Mouse (Mus musculus) forebrain, embryonic 10.5 days (tissue): Measurements from ENCODE around the gene Shisa3. TPM values are rescaled to one million over a fixed set of nuclear protein-coding genes. Genes with fewer than 3 reads are reported as not detected.

Experiments
- DNase-seq: peaks from one replicate; pipeline ENCODE4 v3.0.0-alpha.2; 2017; ENCODE audit warnings: low spot score; ENCODE audit errors: extremely low spot score
- H3K27ac ChIP-seq: fragments of 300-500 bp; sonication (generic); 2 replicates; pipeline ENCODE4 v1.5.1; 2016; ENCODE audit warnings: mild to moderate bottlenecking
- H3K27me3 ChIP-seq: fragments of 300-500 bp; sonication (generic); 2 replicates; pipeline ENCODE4 v1.6.1; 2016; ENCODE audit warnings: mild to moderate bottlenecking; ENCODE audit not compliant: poor library complexity, severe bottlenecking
- H3K36me3 ChIP-seq: fragments of 300-500 bp; sonication (generic); replicated peaks from 2 replicates; pipeline ENCODE4 v1.6.1; 2016; ENCODE audit warnings: mild to moderate bottlenecking, moderate library complexity
- H3K4me1 ChIP-seq: fragments of 300-500 bp; sonication (generic); 2 replicates; pipeline ENCODE4 v1.6.1; 2016
- H3K4me3 ChIP-seq: fragments of 300-500 bp; sonication (generic); 2 replicates; pipeline ENCODE4 v1.5.1; 2016; ENCODE audit warnings: mild to moderate bottlenecking, moderate library complexity
- H3K9me3 ChIP-seq: fragments of 300-500 bp; sonication (generic); 2 replicates; pipeline ENCODE4 v1.6.1; 2016; ENCODE audit warnings: mild to moderate bottlenecking, moderate library complexity
- WGBS: fragments of 180-500 bp; shearing (Covaris S2); methylation state at CpG from one replicate; pipeline ENCODE4 v1.1.7; 2016; 5-methylcytosine and 5-hydroxymethylcytosine counted together
- polyA plus RNA-seq: library from polyadenylated mRNA; unstranded; fragments of >200 nt; fragmentation: Nextera tagmentation; extraction: Ambion mirVana; gene quantifications from 2 replicates; pipeline ENCODE4 v1.2.1, GENCODE M21; 2016

The Shisa3 gene
- polyA plus RNA-seq, 1 experiment from 2014 or later = 1.1 TPM

- peak overlapping the region; percentile 60 for H3K4me3 ChIP-seq
- peak overlapping the region; percentile 76; the same call in 1 of the 2 replicates for H3K27ac ChIP-seq
- under 1% methylated on average over 66 of the region's 66 CpGs for WGBS
- no peaks in the 10 kb centered on the region for H3K36me3 ChIP-seq
- DNase-seq = peak; percentile 59
- peaks cover 100% of the 10 kb centered on the region for H3K27me3 ChIP-seq
- H3K9me3 ChIP-seq = no peaks in the 10 kb centered on the region
- peaks cover 29% of the 10 kb centered on the region for H3K4me1 ChIP-seq
These were observed 522 bp upstream of the Shisa3 start for GRCm38 (mm10) chr5:67606916-67607803.

GRCm38 (mm10) chr5:67608674-67609519, 1.2 kb downstream of the Shisa3 start:
- H3K36me3 ChIP-seq = no peaks in the 10 kb centered on the region
- peaks cover 29% of the 10 kb centered on the region for H3K4me1 ChIP-seq
- H3K27ac ChIP-seq = peak overlapping the region; percentile 76; the same call in 1 of the 2 replicates
- H3K4me3 ChIP-seq = peak overlapping the region; percentile 60
- H3K9me3 ChIP-seq = no peaks in the 10 kb centered on the region
- H3K27me3 ChIP-seq = peaks cover 98% of the 10 kb centered on the region
- WGBS = 1% methylated on average over 31 of the region's 31 CpGs
- peak; percentile 53 for DNase-seq

GRCm38 (mm10) chr5:67609520-67609837, 1.8 kb downstream of the Shisa3 start:
- H3K4me1 ChIP-seq = peaks cover 29% of the 10 kb centered on the region
- DNase-seq = no peak
- WGBS = 5% methylated on average over 2 of the region's 2 CpGs
- no peaks in the 10 kb centered on the region for H3K9me3 ChIP-seq
- no peak overlapping the region for H3K4me3 ChIP-seq
- no peak overlapping the region for H3K27ac ChIP-seq
- H3K27me3 ChIP-seq = peaks cover 98% of the 10 kb centered on the region
- H3K36me3 ChIP-seq = no peaks in the 10 kb centered on the region

- H3K27ac ChIP-seq = no peak overlapping the region
These were observed 13.5 kb downstream of the Shisa3 start for GRCm38 (mm10) chr5:67621230-67621629.

GRCm38 (mm10) chr5:67628180-67628940, 20.7 kb downstream of the Shisa3 start:
- 79% methylated on average over 9 of the region's 9 CpGs for WGBS
- Histone ChIP-seq H3K4me1 (peaks cover 17% of the 10 kb centered on the region), H3K27ac (no peak overlapping the region), H3K9me3 (no peaks in the 10 kb centered on the region), H3K27me3 (peaks cover 46% of the 10 kb centered on the region), H3K36me3 (no peaks in the 10 kb centered on the region), H3K4me3 (no peak overlapping the region)
- no peak for DNase-seq

More at GRCm38 (mm10) chr5:67621230-67621629, 13.5 kb downstream of the Shisa3 start:
- H3K36me3 ChIP-seq = peaks cover 10% of the 10 kb centered on the region
- H3K4me3 ChIP-seq = no peak overlapping the region
- no peaks in the 10 kb centered on the region for H3K27me3 ChIP-seq
- 94% methylated on average over 12 of the region's 12 CpGs for WGBS
- DNase-seq = no peak
- H3K4me1 ChIP-seq = 0 out of 2 replicates have a peak, but pooled peaks cover 3% of the 10 kb centered on the region
- H3K9me3 ChIP-seq = no peaks in the 10 kb centered on the region

- no peaks in the 10 kb centered on the region for H3K36me3 ChIP-seq
- peaks cover 28% of the 10 kb centered on the region for H3K4me1 ChIP-seq
- no peaks in the 10 kb centered on the region for H3K9me3 ChIP-seq
- H3K27me3 ChIP-seq = peaks cover 47% of the 10 kb centered on the region
- WGBS = 81% methylated on average over 7 of the region's 7 CpGs
- H3K4me3 ChIP-seq = no peak overlapping the region
- DNase-seq = no peak
- H3K27ac ChIP-seq = no peak overlapping the region
These were observed 21.8 kb downstream of the Shisa3 start for GRCm38 (mm10) chr5:67629440-67629839.

GRCm38 (mm10) chr5:67629861-67630260, 22.2 kb downstream of the Shisa3 start:
- 89% methylated on average over 6 of the region's 6 CpGs for WGBS
- H3K27me3 ChIP-seq = peaks cover 49% of the 10 kb centered on the region
- DNase-seq = no peak
- H3K27ac ChIP-seq = no peak overlapping the region
- H3K36me3 ChIP-seq = no peaks in the 10 kb centered on the region
- H3K4me3 ChIP-seq = no peak overlapping the region
- no peaks in the 10 kb centered on the region for H3K9me3 ChIP-seq
- H3K4me1 ChIP-seq = peaks cover 32% of the 10 kb centered on the region

- Histone ChIP-seq H3K4me1 (peaks cover 30% of the 10 kb centered on the region), H3K27me3 (peaks cover 56% of the 10 kb centered on the region), H3K9me3 (no peaks in the 10 kb centered on the region), H3K27ac (no peak overlapping the region), H3K36me3 (0 out of 2 replicates have a peak, but pooled peaks cover under 1% of the 10 kb centered on the region), H3K4me3 (no peak overlapping the region)
- DNase-seq = no peak
- WGBS = 96% methylated on average over 12 of the region's 12 CpGs
These were observed 23.6 kb downstream of the Shisa3 start for GRCm38 (mm10) chr5:67631261-67631660.

- 0 out of 2 replicates have a peak, but pooled peaks cover 3% of the 10 kb centered on the region for H3K36me3 ChIP-seq
- peak overlapping the region; percentile 34; the same call in 1 of the 2 replicates for H3K4me3 ChIP-seq
- 5% methylated on average over 7 of the region's 7 CpGs for WGBS
- peaks cover 30% of the 10 kb centered on the region for H3K4me1 ChIP-seq
- H3K27me3 ChIP-seq = peaks cover 73% of the 10 kb centered on the region
- peak overlapping the region; percentile 79 for H3K27ac ChIP-seq
- DNase-seq = no peak
- no peaks in the 10 kb centered on the region for H3K9me3 ChIP-seq
These were observed 25.6 kb downstream of the Shisa3 start for GRCm38 (mm10) chr5:67633138-67633782.

- H3K4me3 ChIP-seq = peak overlapping the region; percentile 34
- 7% methylated on average over 10 of the region's 10 CpGs for WGBS
These were observed 26.2 kb downstream of the Shisa3 start for GRCm38 (mm10) chr5:67633831-67634268.

GRCm38 (mm10) chr5:67634339-67634738, 26.7 kb downstream of the Shisa3 start:
- Histone ChIP-seq H3K4me3 (peak overlapping the region; percentile 34; the same call in 1 of the 2 replicates), H3K27ac (peak overlapping the region; percentile 79), H3K4me1 (peaks cover 28% of the 10 kb centered on the region), H3K36me3 (0 out of 2 replicates have a peak, but pooled peaks cover 3% of the 10 kb centered on the region), H3K27me3 (peaks cover 73% of the 10 kb centered on the region), H3K9me3 (no peaks in the 10 kb centered on the region)
- no peak for DNase-seq
- 16% methylated on average over 3 of the region's 3 CpGs for WGBS

More at GRCm38 (mm10) chr5:67633831-67634268, 26.2 kb downstream of the Shisa3 start:
- Histone ChIP-seq H3K4me1 (peaks cover 30% of the 10 kb centered on the region), H3K27me3 (peaks cover 73% of the 10 kb centered on the region), H3K9me3 (no peaks in the 10 kb centered on the region), H3K27ac (peak overlapping the region; percentile 79), H3K36me3 (0 out of 2 replicates have a peak, but pooled peaks cover 3% of the 10 kb centered on the region)
- DNase-seq = peak; percentile 53
